Mouse (Mus musculus) liver, adult 2 months (tissue): ENCODE data around the gene Ppargc1a. TPM values are rescaled to one million over a fixed set of nuclear protein-coding genes. Genes with fewer than 3 reads are reported as not detected.

Experiments
- DNase-seq: peaks from one replicate; pipeline ENCODE4 v3.0.0-alpha.2; 2011; ENCODE audit warnings: low read depth, low spot score; ENCODE audit errors: extremely low read depth
- H3K27ac ChIP-seq: fragments of 200-500 bp; replicated peaks from 2 replicates; pipeline ENCODE4 v1.5.1; 2012; ENCODE audit warnings: low read depth, mild to moderate bottlenecking, control low read depth, inconsistent platforms, low read length; ENCODE audit not compliant: insufficient read depth
- H3K27me3 ChIP-seq: fragments of 200-500 bp; 2 replicates; pipeline ENCODE4 v1.6.1; 2012; ENCODE audit warnings: mild to moderate bottlenecking, moderate library complexity, low read length, inconsistent platforms; ENCODE audit not compliant: control insufficient read depth, insufficient read depth
- H3K36me3 ChIP-seq: fragments of 200-500 bp; 2 replicates; pipeline ENCODE4 v1.6.1; 2012; ENCODE audit warnings: low read length, inconsistent platforms; ENCODE audit not compliant: control insufficient read depth, insufficient read depth
- H3K4me1 ChIP-seq: fragments of 200-500 bp; 2 replicates; pipeline ENCODE4 v1.6.1; 2011; ENCODE audit warnings: low read length; ENCODE audit not compliant: control insufficient read depth, insufficient read depth
- H3K4me3 ChIP-seq: fragments of 200-500 bp; 2 replicates; pipeline ENCODE4 v1.5.1; 2011; ENCODE audit warnings: low read depth, mild to moderate bottlenecking, control low read depth, low read length, moderate library complexity; ENCODE audit not compliant: insufficient read depth
- H3K79me2 ChIP-seq: fragments of 200-500 bp; 2 replicates; pipeline ENCODE4 v1.6.1; 2012; ENCODE audit warnings: inconsistent platforms, mild to moderate bottlenecking, low read length, moderate library complexity; ENCODE audit not compliant: control insufficient read depth, insufficient read depth
- H3K9ac ChIP-seq: fragments of 200-500 bp; 2 replicates; pipeline ENCODE4 v1.6.1; 2012; ENCODE audit warnings: low read depth, mild to moderate bottlenecking, control low read depth, inconsistent platforms, low read length
- CTCF ChIP-seq: fragments of 200-500 bp; IDR thresholded peaks from 2 replicates; pipeline ENCODE4 v1.5.1; 2011; ENCODE audit warnings: low read depth, low read length, control low read depth
- POLR2A ChIP-seq: fragments of 200-500 bp; IDR thresholded peaks from 2 replicates; pipeline ENCODE4 v1.6.1; 2011; ENCODE audit warnings: low read length, control low read depth; ENCODE audit not compliant: insufficient read depth; ENCODE audit errors: extremely low read depth
- WGBS: fragments of 180-500 bp; shearing (Covaris S2); methylation state at CpG from one replicate; pipeline ENCODE4 v1.1.7; 2018; 5-methylcytosine and 5-hydroxymethylcytosine counted together
- polyA plus RNA-seq: library from polyadenylated mRNA; depleted of rRNA; stranded (reverse); fragments of >200 nt; gene quantifications from 2 replicates; pipeline ENCODE4 v1.2.3, GENCODE M21; 2012
- total RNA-seq: library from RNA; depleted of rRNA; stranded (reverse); fragments of >200 nt; gene quantifications from 2 replicates; pipeline ENCODE4 v1.2.3, GENCODE M21; 2014

Ppargc1a gene
- total and polyA plus RNA-seq, 2 experiments: 1.6 to 5.4 TPM

DNA sequence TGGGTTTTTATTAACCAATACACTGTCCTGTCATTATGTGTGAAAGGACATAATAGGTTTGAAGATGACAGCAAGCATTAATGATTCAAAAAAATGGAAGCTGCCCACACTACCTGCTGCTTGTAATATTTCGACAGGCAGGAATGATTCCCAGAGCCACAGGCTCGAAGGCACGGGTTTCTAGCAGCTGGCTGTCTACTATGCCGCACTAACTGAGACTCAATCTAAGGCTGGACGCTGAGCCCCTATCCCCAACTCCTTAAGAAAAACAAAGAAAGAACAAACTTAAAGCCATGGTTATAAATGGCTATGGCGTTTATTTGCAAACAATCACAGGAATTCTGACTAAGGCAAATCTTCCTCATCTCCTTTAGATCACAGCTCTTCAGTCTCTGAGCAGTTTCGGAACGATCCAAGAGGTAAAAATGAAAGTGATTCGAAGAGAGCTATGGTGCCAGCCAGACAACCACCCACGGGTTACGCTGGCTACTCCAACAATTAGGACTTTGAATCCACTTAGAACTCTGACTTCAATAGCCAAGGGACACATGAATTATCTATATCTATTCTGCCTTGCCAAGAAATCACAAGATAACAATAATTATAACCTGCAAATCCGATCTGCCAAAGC is 15.6 kb downstream of the Ppargc1a start:
- Histone ChIP-seq H3K27ac (peak overlapping the region; percentile 87), H3K4me1 (peaks cover 4% of the 10 kb centered on the region; the same call in 1 of the 2 replicates), H3K36me3 (peaks cover 2% of the 10 kb centered on the region; the same call in 1 of the 2 replicates), H3K9ac (peak overlapping the region; percentile 61), H3K27me3 (no peaks in the 10 kb centered on the region), H3K79me2 (no peaks in the 10 kb centered on the region; the same call in 1 of the 2 replicates), H3K4me3 (peak overlapping the region; percentile 68)
- WGBS: 2% methylated on average over 12 of the region's 12 CpGs
- peak; percentile 88 for DNase-seq
- TF ChIP-seq CTCF: no peak

DNA sequence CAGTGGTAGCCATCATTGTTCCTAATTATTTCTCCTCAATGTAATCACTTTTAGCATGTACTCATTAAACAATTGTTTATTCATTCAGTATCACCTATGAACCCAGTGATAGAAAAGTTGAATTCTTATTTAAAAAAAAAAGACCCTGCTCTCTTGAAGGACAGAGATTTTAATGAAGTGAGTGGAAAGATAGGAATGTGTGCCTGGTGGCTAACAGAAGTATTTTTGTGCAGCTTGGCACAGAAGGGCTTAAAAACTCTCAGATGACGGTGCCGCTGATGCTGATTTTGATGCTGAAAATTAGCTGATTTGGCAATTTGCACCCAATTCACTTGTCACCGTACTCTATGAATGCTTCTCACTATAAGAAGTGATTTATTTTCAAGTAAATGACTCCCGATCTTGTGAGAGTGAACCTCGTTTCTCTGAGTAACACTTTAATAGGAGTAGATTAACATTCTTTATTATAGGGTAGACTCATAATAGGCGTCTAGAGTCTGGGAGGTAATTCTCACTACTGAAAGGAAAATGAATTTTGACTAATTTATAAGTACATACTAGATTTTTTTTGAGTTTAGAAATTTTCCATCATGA is 20.0 kb downstream of the Ppargc1a start:
- Histone ChIP-seq H3K79me2 (peaks cover 4% of the 10 kb centered on the region; the same call in 1 of the 2 replicates), H3K36me3 (peaks cover 4% of the 10 kb centered on the region), H3K27ac (no peak overlapping the region), H3K27me3 (no peaks in the 10 kb centered on the region), H3K4me3 (no peak overlapping the region), H3K4me1 (peaks cover 12% of the 10 kb centered on the region), H3K9ac (no peak overlapping the region)
- DNase-seq: no peak
- TF ChIP-seq POLR2A: no peak
- no peak for TF ChIP-seq CTCF
- WGBS: 93% methylated on average over 6 of the region's 6 CpGs

DNA sequence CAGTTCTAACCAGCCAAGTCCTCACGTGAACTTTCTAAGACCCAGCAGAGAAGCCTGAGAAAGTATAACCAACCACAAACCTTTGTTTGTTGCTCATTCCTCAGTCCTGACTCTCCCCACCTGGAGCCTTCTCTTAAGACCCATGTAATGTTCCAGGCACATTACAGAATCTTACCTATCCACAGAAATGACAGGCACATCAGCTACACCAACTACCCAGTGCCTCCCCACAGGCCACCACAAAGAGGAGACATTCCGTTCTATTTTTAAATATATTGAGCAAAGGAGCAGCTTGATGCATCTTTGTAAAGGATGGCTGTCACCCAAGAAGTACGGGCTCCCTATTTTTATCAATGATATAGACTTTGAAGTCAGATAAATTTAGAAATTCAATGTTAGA is 20.7 kb downstream of the Ppargc1a start:
- Histone ChIP-seq H3K27ac (no peak overlapping the region), H3K27me3 (no peaks in the 10 kb centered on the region), H3K4me1 (peaks cover 12% of the 10 kb centered on the region), H3K79me2 (peaks cover 4% of the 10 kb centered on the region; the same call in 1 of the 2 replicates), H3K9ac (no peak overlapping the region), H3K36me3 (peaks cover 4% of the 10 kb centered on the region), H3K4me3 (no peak overlapping the region)
- no peak for DNase-seq
- TF ChIP-seq CTCF: no peak
- no peak for TF ChIP-seq POLR2A
- WGBS: 81% methylated on average over 3 of the region's 3 CpGs

DNA sequence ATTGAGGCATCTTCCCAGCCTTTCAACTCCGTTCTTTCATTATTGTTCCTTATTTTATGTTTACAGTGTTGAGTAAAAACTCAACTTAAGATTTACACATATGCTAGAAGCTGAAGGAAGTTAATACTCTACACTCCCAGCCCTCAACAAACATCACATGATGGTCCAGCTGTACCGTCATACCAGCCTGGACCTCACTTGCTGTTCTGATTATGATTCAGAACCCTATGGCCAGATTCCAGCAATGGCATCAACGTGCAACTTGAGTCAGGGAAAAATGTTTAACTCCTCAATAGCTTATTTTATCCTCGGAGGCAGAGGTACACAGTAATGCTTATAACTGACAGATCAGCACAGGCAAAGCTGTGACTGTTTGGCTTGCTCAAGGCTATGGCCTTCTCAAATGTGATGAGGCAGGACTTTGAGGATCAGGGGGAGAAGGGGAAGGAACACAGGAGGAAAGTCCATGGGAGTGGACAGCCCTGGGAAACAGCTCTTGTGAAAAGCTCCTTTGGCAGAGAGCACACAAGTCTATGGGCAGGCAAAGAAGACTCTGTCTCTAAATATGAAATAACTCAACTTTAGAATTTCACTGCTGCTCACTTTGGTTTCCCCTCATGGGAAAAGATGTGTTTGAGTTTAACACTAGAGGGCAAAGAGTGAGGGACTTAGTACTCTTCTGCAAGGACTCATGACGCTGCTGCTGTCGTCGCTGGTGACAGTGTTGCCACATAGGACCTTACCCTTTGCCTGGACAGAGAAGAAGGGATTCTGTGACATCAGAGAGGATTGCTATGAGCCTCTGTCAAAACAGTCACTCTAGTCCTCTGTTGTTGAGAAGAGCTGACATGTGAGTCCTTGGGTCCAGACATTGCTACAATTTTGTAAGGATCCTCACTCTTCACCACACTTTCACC is 22.1 kb downstream of the Ppargc1a start:
- Histone ChIP-seq H3K79me2 (peaks cover 4% of the 10 kb centered on the region; the same call in 1 of the 2 replicates), H3K27me3 (no peaks in the 10 kb centered on the region), H3K27ac (peak overlapping the region; percentile 65; the same call in 1 of the 2 replicates), H3K36me3 (peaks cover 4% of the 10 kb centered on the region), H3K4me1 (peaks cover 8% of the 10 kb centered on the region), H3K9ac (no peak overlapping the region), H3K4me3 (no peak overlapping the region)
- TF ChIP-seq POLR2A (no peak), CTCF (no peak)
- WGBS: 37% methylated on average over 7 of the region's 7 CpGs
- peak; percentile 91 for DNase-seq

DNA sequence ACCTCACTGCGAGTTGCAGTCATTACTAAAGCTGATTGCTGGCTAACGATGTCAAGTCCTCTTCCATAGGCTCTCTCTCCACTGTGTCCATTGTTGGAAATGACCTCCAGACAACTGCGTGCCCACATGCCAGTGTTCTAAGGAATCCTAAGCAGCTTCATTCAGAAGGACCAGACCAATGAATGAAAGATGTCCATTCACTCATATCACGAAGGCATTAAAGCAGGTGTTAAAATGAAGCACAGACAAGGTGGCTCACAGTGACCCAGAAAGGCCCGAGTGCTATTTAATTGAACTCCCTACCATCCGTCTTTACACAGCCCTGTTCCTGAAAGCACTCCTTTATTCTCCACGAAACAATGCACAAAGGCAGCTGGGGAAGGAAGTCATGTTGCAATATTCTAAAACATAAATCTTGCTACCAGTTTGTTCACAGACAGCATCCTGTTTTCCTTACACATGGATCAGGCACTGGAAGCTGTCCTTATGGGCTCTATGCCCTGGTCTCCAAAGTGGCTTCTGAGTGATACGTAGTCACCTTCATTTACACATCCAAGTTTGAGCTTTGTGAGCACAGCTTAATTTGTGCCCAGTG is 23.3 kb downstream of the Ppargc1a start:
- H3K27ac ChIP-seq: no peak overlapping the region
- WGBS: 83% methylated on average over 8 of the region's 8 CpGs
- TF ChIP-seq CTCF (no peak), POLR2A (no peak)

More for the DNA sequence above, 23.3 kb downstream of the Ppargc1a start:
- H3K36me3 ChIP-seq: peaks cover 4% of the 10 kb centered on the region
- no peak for DNase-seq
- no peak overlapping the region for H3K9ac ChIP-seq
- H3K27me3 ChIP-seq: no peaks in the 10 kb centered on the region
- peaks cover 4% of the 10 kb centered on the region; the same call in 1 of the 2 replicates for H3K79me2 ChIP-seq
- H3K4me1 ChIP-seq: peaks cover 12% of the 10 kb centered on the region
- H3K4me3 ChIP-seq: no peak overlapping the region
